Mouse (Mus musculus): ENCODE data around the gene Hist1h4n. TPM values are rescaled to one million over a fixed set of nuclear protein-coding genes. Genes with fewer than 3 reads are reported as not detected.
"Not testable (repeated sequence)": the region's sequence is repeated elsewhere in the genome, so short reads cannot be mapped to it uniquely, and the experiment has no call there.

Hist1h4n gene
- polyA plus RNA-seq, 1 experiment from 2014 or later: 28.4 TPM

DNA sequence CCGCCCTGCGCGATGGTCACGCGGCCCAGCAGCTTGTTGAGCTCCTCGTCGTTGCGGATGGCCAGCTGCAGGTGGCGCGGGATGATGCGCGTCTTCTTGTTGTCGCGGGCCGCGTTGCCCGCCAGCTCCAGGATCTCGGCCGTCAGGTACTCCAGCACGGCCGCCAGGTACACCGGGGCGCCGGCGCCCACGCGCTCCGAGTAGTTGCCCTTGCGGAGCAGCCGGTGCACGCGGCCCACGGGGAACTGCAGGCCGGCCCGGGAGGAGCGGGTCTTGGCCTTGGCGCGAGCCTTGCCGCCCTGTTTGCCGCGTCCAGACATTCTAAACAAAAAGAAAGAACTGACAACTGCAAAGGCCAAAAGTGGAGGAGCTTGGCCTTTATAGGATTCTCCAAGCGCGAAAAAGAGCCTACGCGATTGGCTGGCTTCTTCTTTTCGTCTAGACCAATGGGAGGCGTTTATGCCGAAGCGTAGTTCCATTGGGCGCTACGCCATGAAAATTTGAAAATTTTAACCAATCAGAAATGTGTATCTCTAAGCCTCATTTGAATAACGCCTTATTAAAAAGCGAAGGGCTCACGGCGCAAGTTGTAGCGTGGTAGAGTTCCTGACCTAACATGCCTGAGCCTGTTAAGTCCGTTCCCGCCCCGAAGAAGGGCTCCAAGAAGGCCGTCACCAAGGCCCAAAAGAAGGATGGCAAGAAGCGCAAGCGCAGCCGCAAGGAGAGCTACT lies 44.9 kb downstream of the Hist1h4n start, which contains the start of the genes Hist1h2an and Hist1h2bp:
Hist1h2an (minus strand) TSS at position 320 of the 731 bp plus-strand sequence.
Hist1h2bp (plus strand) TSS at position 563 of the 731 bp plus-strand sequence.
- Histone ChIP-seq H3K4me3 (ENCODE audit: low read depth, low read length) (peak within 1 kb of the TSS; percentile 29), H3K4me2 (replicated peaks; ENCODE audit: low read depth, low read length) (peak within 1 kb of the TSS; percentile 46), H3K27ac (ENCODE audit: low read length) (peak within 1 kb of the TSS; percentile 82), H3K4me1 (ENCODE audit: control insufficient read depth, insufficient read depth, low read length) (peaks cover 24% of the 10 kb centered on the region; the same call in 1 of the 2 replicates), H3K9ac (replicated peaks; ENCODE audit: low read depth, low read length) (peak within 1 kb of the TSS; percentile 34)
- not testable (repeated sequence) for H3K36me3 ChIP-seq (ENCODE audit: control insufficient read depth, insufficient read depth, low read length); H3K9me3 ChIP-seq (ENCODE audit: control insufficient read depth, low read depth, low read length); H3K27me3 ChIP-seq (ENCODE audit: control insufficient read depth, insufficient read depth, low read length)
- WGBS: 1% methylated on average over 32 of the region's 63 CpGs
- peak; percentile 93 for ATAC-seq (ENCODE audit: insufficient number of reproducible peaks, insufficient read depth, low FRiP score, low read depth)

GRCm38 (mm10) chr13:21786189-21786898 lies 45.7 kb downstream of the Hist1h4n start:
- no peaks in the 10 kb centered on the region for H3K9me3 ChIP-seq (ENCODE audit: control insufficient read depth, low read depth, low read length)
- ATAC-seq (ENCODE audit: insufficient number of reproducible peaks, insufficient read depth, low FRiP score, low read depth): no peak
- H3K36me3 ChIP-seq (ENCODE audit: control insufficient read depth, insufficient read depth, low read length): no peaks in the 10 kb centered on the region
- H3K4me2 ChIP-seq (replicated peaks; ENCODE audit: low read depth, low read length): peak overlapping the region; percentile 46
- 3% methylated on average over 8 of the region's 8 CpGs for whole genome bisulfite sequencing
- H3K27ac ChIP-seq (ENCODE audit: low read length): peak overlapping the region; percentile 82
- H3K27me3 ChIP-seq (ENCODE audit: control insufficient read depth, insufficient read depth, low read length): no peaks in the 10 kb centered on the region
- H3K4me3 ChIP-seq (ENCODE audit: low read depth, low read length): peak overlapping the region; percentile 29
- H3K9ac ChIP-seq (replicated peaks; ENCODE audit: low read depth, low read length): peak overlapping the region; percentile 34; the same call in 1 of the 2 replicates
- H3K4me1 ChIP-seq (ENCODE audit: control insufficient read depth, insufficient read depth, low read length): peaks cover 24% of the 10 kb centered on the region; the same call in 1 of the 2 replicates

- H3K4me2 ChIP-seq (replicated peaks; ENCODE audit: low read depth, low read length): peak overlapping the region; percentile 43
- no peaks in the 10 kb centered on the region for H3K27me3 ChIP-seq (ENCODE audit: control insufficient read depth, insufficient read depth, low read length)
- no peak for ATAC-seq (ENCODE audit: insufficient number of reproducible peaks, insufficient read depth, low FRiP score, low read depth)
- peaks cover 20% of the 10 kb centered on the region; the same call in 1 of the 2 replicates for H3K4me1 ChIP-seq (ENCODE audit: control insufficient read depth, insufficient read depth, low read length)
- H3K9ac ChIP-seq (replicated peaks; ENCODE audit: low read depth, low read length): peak overlapping the region; percentile 25
- H3K36me3 ChIP-seq (ENCODE audit: control insufficient read depth, insufficient read depth, low read length): no peaks in the 10 kb centered on the region
- H3K27ac ChIP-seq (ENCODE audit: low read length): peak overlapping the region; percentile 93
- 22% methylated on average over 6 of the region's 6 CpGs for WGBS
- H3K9me3 ChIP-seq (ENCODE audit: control insufficient read depth, low read depth, low read length): no peaks in the 10 kb centered on the region
- H3K4me3 ChIP-seq (ENCODE audit: low read depth, low read length): peak overlapping the region; percentile 36
Measured at GRCm38 (mm10) chr13:21784311-21784710, 47.7 kb downstream of the Hist1h4n start.

DNA sequence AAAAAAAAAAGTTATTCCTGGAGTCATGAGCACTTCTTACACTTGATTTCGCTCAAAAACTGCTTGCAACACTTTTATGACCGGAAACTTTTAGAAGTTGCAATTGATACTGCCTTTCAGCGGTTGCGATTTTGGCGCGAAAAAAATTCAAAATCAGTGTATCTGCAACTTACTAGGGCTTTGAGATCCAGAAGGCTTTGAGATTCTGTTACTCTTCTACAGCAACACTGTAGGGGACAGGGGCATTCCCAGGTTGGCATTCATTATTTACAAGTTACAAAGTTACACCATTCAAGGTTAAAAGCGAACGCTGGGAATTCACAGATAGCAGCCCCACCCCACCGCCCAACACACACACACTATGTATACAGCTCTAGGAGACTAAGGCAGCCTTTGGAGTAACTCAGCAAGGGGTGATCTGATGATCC lies 48.2 kb downstream of the Hist1h4n start:
- H3K4me2 ChIP-seq (replicated peaks; ENCODE audit: low read depth, low read length): peak overlapping the region; percentile 43
- 1% methylated on average over 9 of the region's 9 CpGs for WGBS
- no peaks in the 10 kb centered on the region for H3K36me3 ChIP-seq (ENCODE audit: control insufficient read depth, insufficient read depth, low read length)
- H3K27ac ChIP-seq (ENCODE audit: low read length): peak overlapping the region; percentile 93
- H3K4me1 ChIP-seq (ENCODE audit: control insufficient read depth, insufficient read depth, low read length): peaks cover 20% of the 10 kb centered on the region; the same call in 1 of the 2 replicates
- H3K9me3 ChIP-seq (ENCODE audit: control insufficient read depth, low read depth, low read length): no peaks in the 10 kb centered on the region
- H3K9ac ChIP-seq (replicated peaks; ENCODE audit: low read depth, low read length): peak overlapping the region; percentile 25
- ATAC-seq (ENCODE audit: insufficient number of reproducible peaks, insufficient read depth, low FRiP score, low read depth): no peak
- no peaks in the 10 kb centered on the region for H3K27me3 ChIP-seq (ENCODE audit: control insufficient read depth, insufficient read depth, low read length)
- H3K4me3 ChIP-seq (ENCODE audit: low read depth, low read length): peak overlapping the region; percentile 36

DNA sequence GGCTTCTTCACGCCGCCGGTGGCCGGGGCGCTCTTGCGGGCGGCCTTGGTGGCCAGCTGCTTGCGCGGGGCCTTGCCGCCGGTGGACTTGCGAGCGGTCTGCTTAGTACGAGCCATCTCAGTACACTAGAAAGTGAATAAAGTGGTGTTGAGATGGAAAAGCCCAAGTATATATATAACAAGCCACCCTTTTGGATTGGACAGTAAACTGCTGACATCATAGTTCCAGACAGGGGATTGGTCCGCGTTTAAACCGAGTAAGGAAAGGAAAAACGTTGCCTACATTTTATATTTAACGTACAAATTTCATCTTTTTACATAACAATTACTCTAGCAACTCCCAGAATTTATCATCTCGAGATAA lies 48.8 kb downstream of the Hist1h4n start, which contains the start of gene Hist1h3i:
Hist1h3i (minus strand) TSS at position 116 of the 363 bp plus-strand sequence.
- H3K9me3 ChIP-seq (ENCODE audit: control insufficient read depth, low read depth, low read length): no peaks in the 10 kb centered on the region
- peak; percentile 71 for ATAC-seq (ENCODE audit: insufficient number of reproducible peaks, insufficient read depth, low FRiP score, low read depth)
- WGBS: 0% methylated on average over 13 of the region's 20 CpGs
- H3K4me3 ChIP-seq (ENCODE audit: low read depth, low read length): peak within 1 kb of the TSS; percentile 36
- H3K27me3 ChIP-seq (ENCODE audit: control insufficient read depth, insufficient read depth, low read length): no peaks in the 10 kb centered on the region
- H3K9ac ChIP-seq (replicated peaks; ENCODE audit: low read depth, low read length): peak within 1 kb of the TSS; percentile 58
- peak within 1 kb of the TSS; percentile 81 for H3K4me2 ChIP-seq (replicated peaks; ENCODE audit: low read depth, low read length)
- peaks cover 18% of the 10 kb centered on the region; the same call in 1 of the 2 replicates for H3K4me1 ChIP-seq (ENCODE audit: control insufficient read depth, insufficient read depth, low read length)
- H3K27ac ChIP-seq (ENCODE audit: low read length): peak within 1 kb of the TSS; percentile 93
- H3K36me3 ChIP-seq (ENCODE audit: control insufficient read depth, insufficient read depth, low read length): no peaks in the 10 kb centered on the region

DNA sequence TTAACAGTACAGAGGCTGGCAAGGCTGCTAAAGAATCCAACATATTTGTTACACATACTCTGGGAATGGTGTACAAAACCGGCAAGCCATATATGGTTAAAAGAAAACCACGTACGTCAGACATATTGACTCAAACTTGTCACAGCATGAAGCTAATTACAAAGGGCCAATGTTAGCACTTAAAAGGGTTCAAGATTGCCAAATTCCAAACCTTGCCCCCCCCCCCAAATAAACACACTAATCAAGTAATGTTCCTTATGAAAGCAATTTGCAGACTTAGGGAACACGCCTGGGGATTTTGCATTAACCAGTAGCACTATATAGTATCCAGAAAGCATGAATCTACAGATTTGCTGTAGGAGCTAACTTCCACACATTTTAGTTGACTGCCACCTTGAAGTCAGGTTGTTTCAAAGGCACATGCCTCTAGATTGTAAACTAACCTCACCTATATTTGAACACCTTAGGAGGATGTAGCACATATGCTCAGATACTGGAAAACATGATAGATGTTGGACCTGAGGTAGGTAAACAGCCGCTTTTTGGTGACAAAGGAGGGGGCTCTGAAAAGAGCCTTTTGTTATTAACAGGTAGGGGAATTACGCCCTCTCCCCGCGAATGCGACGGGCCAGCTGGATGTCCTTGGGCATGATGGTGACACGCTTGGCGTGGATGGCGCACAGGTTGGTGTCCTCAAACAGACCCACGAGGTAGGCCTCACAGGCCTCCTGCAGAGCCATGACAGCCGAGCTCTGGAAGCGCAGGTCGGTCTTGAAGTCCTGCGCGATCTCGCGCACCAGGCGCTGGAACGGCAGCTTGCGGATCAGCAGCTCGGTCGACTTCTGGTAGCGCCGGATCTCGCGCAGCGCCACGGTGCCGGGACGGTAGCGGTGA lies 49.4 kb downstream of the Hist1h4n start:
- peak overlapping the region; percentile 36 for H3K4me3 ChIP-seq (ENCODE audit: low read depth, low read length)
- peaks cover 15% of the 10 kb centered on the region; the same call in 1 of the 2 replicates for H3K4me1 ChIP-seq (ENCODE audit: control insufficient read depth, insufficient read depth, low read length)
- peak overlapping the region; percentile 93 for H3K27ac ChIP-seq (ENCODE audit: low read length)
- H3K9me3 ChIP-seq (ENCODE audit: control insufficient read depth, low read depth, low read length); H3K27me3 ChIP-seq (ENCODE audit: control insufficient read depth, insufficient read depth, low read length); ATAC-seq (ENCODE audit: insufficient number of reproducible peaks, insufficient read depth, low FRiP score, low read depth); H3K36me3 ChIP-seq (ENCODE audit: control insufficient read depth, insufficient read depth, low read length): not testable (repeated sequence)
- peak overlapping the region; percentile 58 for H3K9ac ChIP-seq (replicated peaks; ENCODE audit: low read depth, low read length)
- peak overlapping the region; percentile 81 for H3K4me2 ChIP-seq (replicated peaks; ENCODE audit: low read depth, low read length)
- under 1% methylated on average over 14 of the region's 35 CpGs for WGBS
